Mouse (Mus musculus): ENCODE data around the gene L3mbtl3.

L3mbtl3 gene

GRCm38 (mm10) chr10:26375790-26376545, at the start of gene L3mbtl3:
L3mbtl3 (minus strand) TSS chr10:26375971.
- DNase-seq (ENCODE audit: low spot score) = peak; percentile 84

GRCm38 (mm10) chr10:26421168-26421567, 45.4 kb upstream of the L3mbtl3 start:
- DNase-seq (ENCODE audit: low spot score) = no peak

GRCm38 (mm10) chr10:26388656-26389055, 12.9 kb upstream of the L3mbtl3 start:
- no peak for DNase-seq (ENCODE audit: low spot score)

- DNase-seq (ENCODE audit: low spot score) = no peak
Measured at GRCm38 (mm10) chr10:26377332-26377602, 1.5 kb upstream of the L3mbtl3 start.

- no peak for DNase-seq (ENCODE audit: low spot score)
Measured at GRCm38 (mm10) chr10:26376546-26377331, 968 bp upstream of the L3mbtl3 start.

GRCm38 (mm10) chr10:26375351-26375751, 420 bp downstream of the L3mbtl3 start:
- DNase-seq (ENCODE audit: low spot score) = no peak

GRCm38 (mm10) chr10:26374436-26375311, 1.1 kb downstream of the L3mbtl3 start:
- no peak for DNase-seq (ENCODE audit: low spot score)

- peak; percentile 43 for DNase-seq (ENCODE audit: low spot score)
Measured at GRCm38 (mm10) chr10:26373951-26374435, 1.8 kb downstream of the L3mbtl3 start.

- peak; percentile 63 for DNase-seq (ENCODE audit: low spot score)
Measured at GRCm38 (mm10) chr10:26372940-26373931, 2.5 kb downstream of the L3mbtl3 start.

- DNase-seq (ENCODE audit: low spot score) = no peak
Measured at GRCm38 (mm10) chr10:26371416-26371815, 4.4 kb downstream of the L3mbtl3 start.

- no peak for DNase-seq (ENCODE audit: low spot score)
Measured at GRCm38 (mm10) chr10:26364942-26365341, 10.8 kb downstream of the L3mbtl3 start.

GRCm38 (mm10) chr10:26364326-26364856, 11.4 kb downstream of the L3mbtl3 start:
- DNase-seq (ENCODE audit: low spot score) = no peak

- no peak for DNase-seq (ENCODE audit: low spot score)
Measured at GRCm38 (mm10) chr10:26363605-26364004, 12.2 kb downstream of the L3mbtl3 start.

- DNase-seq (ENCODE audit: low spot score) = no peak
Measured at GRCm38 (mm10) chr10:26358798-26359197, 17.0 kb downstream of the L3mbtl3 start.

- DNase-seq (ENCODE audit: low spot score) = no peak
Measured at GRCm38 (mm10) chr10:26358231-26358630, 17.5 kb downstream of the L3mbtl3 start.

- DNase-seq (ENCODE audit: low spot score) = no peak
Measured at GRCm38 (mm10) chr10:26353781-26354180, 22.0 kb downstream of the L3mbtl3 start.

GRCm38 (mm10) chr10:26351129-26351738, 24.5 kb downstream of the L3mbtl3 start:
- DNase-seq (ENCODE audit: low spot score) = no peak

- no peak for DNase-seq (ENCODE audit: low spot score)
Measured at GRCm38 (mm10) chr10:26350153-26350552, 25.6 kb downstream of the L3mbtl3 start.

GRCm38 (mm10) chr10:26347614-26348013, 28.2 kb downstream of the L3mbtl3 start:
- no peak for DNase-seq (ENCODE audit: low spot score)

GRCm38 (mm10) chr10:26345879-26346278, 29.9 kb downstream of the L3mbtl3 start:
- no peak for DNase-seq (ENCODE audit: low spot score)
